Mouse (Mus musculus): ENCODE results near the gene Tifa.

DNA sequence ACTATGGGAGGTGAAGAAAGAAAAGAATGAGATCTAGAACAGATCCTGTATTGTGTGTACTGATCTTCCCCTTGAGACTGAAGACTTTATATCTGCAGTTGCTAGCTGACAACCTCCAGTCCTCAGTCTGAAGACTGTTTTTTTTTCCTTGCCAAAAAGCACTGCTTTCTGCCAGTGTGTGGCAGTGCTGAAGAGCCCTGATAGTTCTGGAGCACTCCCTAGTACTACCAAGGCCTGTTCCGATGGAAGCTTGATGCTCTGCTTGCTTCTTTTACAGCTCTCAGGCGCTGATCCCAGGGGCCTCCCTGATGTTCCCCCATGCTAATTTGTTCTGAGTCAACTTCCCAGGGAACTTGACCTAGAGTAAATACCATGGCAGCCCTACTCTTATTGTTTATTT, 74.6 kb downstream of the Tifa start:
- TF ChIP-seq MYOD1 (IDR thresholded peaks at IDR 0.05; ENCODE audit: control insufficient read depth, insufficient read length, low read depth) (no peak), CTCF (IDR thresholded peaks at IDR 0.05; ENCODE audit: control insufficient read depth, insufficient read depth, insufficient read length) (no peak), CEBPB (IDR thresholded peaks at IDR 0.05; ENCODE audit: low read depth) (no peak), USF1 (IDR thresholded peaks at IDR 0.05; ENCODE audit: low read depth) (no peak), MYOG (IDR thresholded peaks at IDR 0.05; ENCODE audit: control insufficient read depth, extremely low read depth, insufficient read length) (no peak), MAX (IDR thresholded peaks at IDR 0.05) (no peak), FOSL1 (IDR thresholded peaks at IDR 0.05; ENCODE audit: insufficient read depth, low read length, poor library complexity, severe bottlenecking) (no peak)
